Mouse (Mus musculus) gastrocnemius, postnatal 14 days (tissue): ENCODE data around the gene Med19. TPM values are rescaled to one million over a fixed set of nuclear protein-coding genes. Genes with fewer than 3 reads are reported as not detected.

Experiments
- DNase-seq: peaks from one replicate; pipeline ENCODE4 v3.0.0; 2021; ENCODE audit warnings: mixed read lengths
- intact Hi-C: fragments of 180-260 bp; cut with DNase I; formaldehyde crosslinking; loops from one replicate; pipeline ENCODE4 v1.15.1; 2025; ENCODE audit warnings: low total_unique reads
- total RNA-seq, 2 experiments: library from RNA; stranded (reverse); gene quantifications; 2 replicates each; pipeline ENCODE4 v1.2.3; 2021

The Med19 gene
- total RNA-seq, 2 experiments from 2014 or later, result 7.4 to 9.9 TPM

GRCm38 (mm10) chr2:84736312-84737161 is 58.3 kb downstream of the Med19 start:
- no peak for DNase-seq
- intact Hi-C loops, result no loop called here

- DNase-seq, result no peak
- intact Hi-C loops, result no loop called here
These were observed 59.3 kb downstream of the Med19 start for GRCm38 (mm10) chr2:84737451-84737925.

Other genes starting within 250 kb of the Med19 start
- 1 to 10 TPM; 6.7 to 6.9 TPM for gene Tfpi, start 201.6 kb upstream of the Med19 start, total RNA-seq
- gene Ctnnd1, start 27.6 kb upstream of the Med19 start, total RNA-seq, result 10 to 100 TPM; 46.4 to 49.7 TPM
- not detected for gene Btbd18, start 19.3 kb upstream of the Med19 start, total RNA-seq
- gene Selenoh, start 7.6 kb upstream of the Med19 start, total RNA-seq, result 10 to 100 TPM; 13.3 to 15.6 TPM
- not detected for gene Gm28635, start 361 bp upstream of the Med19 start, total RNA-seq
- gene Tmx2, start 738 bp downstream of the Med19 start, total RNA-seq, result 10 to 100 TPM; 45.5 to 52.3 TPM
- 10 to 100 TPM; 41.3 to 45.1 TPM for gene Zdhhc5, start 36.8 kb downstream of the Med19 start, total RNA-seq
- 1 to 10 TPM; 4.1 to 4.9 TPM for gene Clp1, start 48.9 kb downstream of the Med19 start, total RNA-seq
- gene Ypel4, start 55.7 kb downstream of the Med19 start, total RNA-seq, result 1 to 10 TPM in 1 of 2 experiments, under 1 TPM in 1; 0.73 to 1.0 TPM
- 1 to 10 TPM in 1 of 2 experiments, under 1 TPM in 1; 0.66 to 1.0 TPM for gene Gm19426, start 65.3 kb downstream of the Med19 start, total RNA-seq
- gene Serping1, start 97.0 kb downstream of the Med19 start, total RNA-seq, result 10 to 100 TPM; 55.0 to 72.1 TPM
- 1 to 10 TPM; 6.1 to 7.0 TPM for gene Ube2l6, start 120.4 kb downstream of the Med19 start, total RNA-seq
- gene Smtnl1, start 144.2 kb downstream of the Med19 start, total RNA-seq, result 100 to 1,000 TPM in 1 of 2 experiments, 10 to 100 TPM in 1; 95.9 to 120 TPM
- gene Timm10, start 148.6 kb downstream of the Med19 start, total RNA-seq, result 10 to 100 TPM; 45.7 to 46.0 TPM
- 10 to 100 TPM in 1 of 2 experiments, 1 to 10 TPM in 1; 6.2 to 16.1 TPM for gene Slc43a1, start 160.4 kb downstream of the Med19 start, total RNA-seq
- under 1 TPM; 0.55 to 0.64 TPM for gene Rtn4rl2, start 208.3 kb downstream of the Med19 start, total RNA-seq